Mouse (Mus musculus) olfactory bulb, adult 2 months (tissue): Measurements from ENCODE around the gene 0610040J01Rik.

Experiments
- CTCF ChIP-seq: fragments of 200-500 bp; IDR thresholded peaks from 2 replicates; pipeline ENCODE4 v1.5.1; 2012; ENCODE audit warnings: low read depth, mild to moderate bottlenecking, low read length, moderate library complexity; ENCODE audit not compliant: insufficient read depth
- POLR2A ChIP-seq: fragments of 200-500 bp; IDR thresholded peaks from 2 replicates; pipeline ENCODE4 v1.6.1; 2012; ENCODE audit warnings: mild to moderate bottlenecking, low read depth, low read length, moderate library complexity; ENCODE audit not compliant: insufficient read depth

- no peak for TF ChIP-seq POLR2A
- TF ChIP-seq CTCF, result no peak
Measured at GRCm38 (mm10) chr5:63925035-63925628, 113.0 kb downstream of the 0610040J01Rik start.
